ENCODE assay signal across 24 mouse cellular contexts in the genomic region with DNA sequence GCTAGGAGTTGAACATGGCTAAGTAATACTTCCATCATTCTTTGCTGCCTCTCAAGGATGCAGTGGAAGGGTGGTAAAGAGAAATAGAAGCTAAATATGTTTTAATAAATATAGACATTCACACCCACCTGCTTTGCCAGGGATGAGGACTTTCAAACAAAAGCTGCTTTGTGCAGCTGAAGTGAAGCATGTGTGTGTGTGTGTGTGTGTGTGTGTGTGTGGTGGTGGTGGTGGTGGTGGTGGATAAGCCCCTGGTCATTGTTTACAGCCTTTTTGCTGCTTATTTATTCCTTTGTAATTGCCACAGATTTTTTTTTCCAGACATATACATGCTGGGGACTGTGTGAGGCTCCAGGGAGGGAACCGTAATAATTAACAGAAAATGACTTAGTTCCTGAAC. TPM values are rescaled to one million over a fixed set of nuclear protein-coding genes. Genes with fewer than 3 reads are reported as not detected.
A peak's percentile ranks its signal among the peaks of the same experiment; 100 is the strongest.
DNase-seq lines count a peak whose midpoint lies in the region; ATAC-seq lines count a peak whose summit lies in the region.
"Had no signal": no experiment of that assay in that cellular context is flagged by ENCODE, and none has a peak within 500 bp of the region (broad histone marks: within the 10 kb centered on the region; RNA-seq: fewer than 3 reads in every experiment).

No protein-coding gene starts in this region.

- no peak overlapping the region for H3K4me3 ChIP-seq in forebrain, embryonic 11.5 days (ENCODE audit: low read depth, low read length)
- no peak overlapping the region for H3K4me3 ChIP-seq in forebrain, embryonic 15.5 days
- H3K4me3 ChIP-seq in kidney, embryonic 16.5 days (ENCODE audit: low read length): no peak overlapping the region
- no peak overlapping the region for H3K4me3 ChIP-seq in neural tube, embryonic 13.5 days
- H3K4me3 ChIP-seq: heart, embryonic 15.5 days; limb, embryonic 15.5 days; neural tube, embryonic 12.5 days had no signal

- no peaks in the 10 kb centered on the region for H3K27me3 ChIP-seq in forebrain, embryonic 11.5 days (ENCODE audit: control insufficient read depth, insufficient read depth, low read length)
- no peaks in the 10 kb centered on the region for H3K27me3 ChIP-seq in forebrain, embryonic 15.5 days
- no peaks in the 10 kb centered on the region for H3K27me3 ChIP-seq in kidney, embryonic 16.5 days (ENCODE audit: insufficient read depth, low read length)
- peaks cover 11% of the 10 kb centered on the region for H3K27me3 ChIP-seq in neural tube, embryonic 13.5 days
- H3K27me3 ChIP-seq: heart, embryonic 15.5 days; limb, embryonic 15.5 days; neural tube, embryonic 12.5 days had no signal

- no peak overlapping the region for H3K27ac ChIP-seq in forebrain, embryonic 11.5 days (ENCODE audit: low read depth, low read length)
- no peak overlapping the region for H3K27ac ChIP-seq in forebrain, embryonic 15.5 days (replicated peaks)
- H3K27ac ChIP-seq in kidney, embryonic 16.5 days (ENCODE audit: low read length): no peak overlapping the region
- H3K27ac ChIP-seq in neural tube, embryonic 13.5 days (replicated peaks): 0 out of 2 replicates have a peak overlapping the region, but pooled peaks have one; percentile 23
- H3K27ac ChIP-seq: heart, embryonic 15.5 days; limb, embryonic 15.5 days; liver, embryonic 14.5 days; neural tube, embryonic 12.5 days had no signal

- no peaks in the 10 kb centered on the region for H3K36me3 ChIP-seq in forebrain, embryonic 11.5 days (ENCODE audit: control insufficient read depth, insufficient read depth, low read length)
- H3K36me3 ChIP-seq in forebrain, embryonic 15.5 days: no peaks in the 10 kb centered on the region
- H3K36me3 ChIP-seq in kidney, embryonic 16.5 days (ENCODE audit: insufficient read depth, low read length): no peaks in the 10 kb centered on the region
- H3K36me3 ChIP-seq in neural tube, embryonic 13.5 days: no peaks in the 10 kb centered on the region
- H3K36me3 ChIP-seq: heart, embryonic 15.5 days; limb, embryonic 15.5 days; neural tube, embryonic 12.5 days had no signal

- peak; percentile 55 for DNase-seq in forebrain, embryonic 11.5 days (ENCODE audit: low spot score)
- no peak for DNase-seq in kidney, postnatal 4 days
- no peak for DNase-seq in neural tube, embryonic 10.5 days (ENCODE audit: extremely low spot score, low spot score)
- no peak for DNase-seq in urinary bladder, adult 2 months (ENCODE audit: low spot score)
- DNase-seq: adrenal gland, postnatal 14 days; heart, postnatal 4 days; kidney, adult 2 months; kidney, postnatal 25 days; layer of hippocampus, postnatal 36 days; lung, embryonic 14.5 days; right cerebral cortex, adult 18-20 months; right cerebral cortex, postnatal 4 days; thymus, adult 18-20 months; thymus, postnatal 36 days had no signal

- H3K4me2 ChIP-seq in forebrain, embryonic 11.5 days (ENCODE audit: low read depth, low read length, severe bottlenecking): no peak overlapping the region
- no peak overlapping the region for H3K4me2 ChIP-seq in forebrain, embryonic 15.5 days (replicated peaks)
- no peak overlapping the region for H3K4me2 ChIP-seq in kidney, embryonic 16.5 days (replicated peaks; ENCODE audit: low read depth, low read length)
- no peak overlapping the region for H3K4me2 ChIP-seq in neural tube, embryonic 13.5 days
- H3K4me2 ChIP-seq: heart, embryonic 15.5 days; limb, embryonic 15.5 days; lung, embryonic 14.5 days; neural tube, embryonic 12.5 days had no signal

- peaks cover 10% of the 10 kb centered on the region; the same call in 1 of the 2 replicates for H3K4me1 ChIP-seq in forebrain, embryonic 11.5 days (replicated peaks; ENCODE audit: control insufficient read depth, insufficient read depth, low read length)
- peaks cover 3% of the 10 kb centered on the region; the same call in 1 of the 2 replicates for H3K4me1 ChIP-seq in forebrain, embryonic 15.5 days
- H3K4me1 ChIP-seq in kidney, embryonic 16.5 days (ENCODE audit: insufficient read depth, low read length): peaks cover 20% of the 10 kb centered on the region
- peaks cover 25% of the 10 kb centered on the region for H3K4me1 ChIP-seq in neural tube, embryonic 13.5 days (replicated peaks)

- ATAC-seq in forebrain, embryonic 11.5 days (replicated peaks; ENCODE audit: low FRiP score): no peak
- no peak for ATAC-seq in forebrain, embryonic 15.5 days (replicated peaks)
- 0 out of 2 replicates have a peak, but pooled peaks have one; percentile 18 for ATAC-seq in kidney, embryonic 16.5 days (ENCODE audit: low FRiP score, low TSS enrichment)
- ATAC-seq in neural tube, embryonic 13.5 days (ENCODE audit: low read depth): no peak

- WGBS in forebrain, embryonic 11.5 days: 24% methylated on average over 1 of the region's 1 CpGs
- WGBS in forebrain, embryonic 15.5 days: 15% methylated on average over 1 of the region's 1 CpGs
- WGBS in kidney, embryonic 16.5 days: 61% methylated on average over 1 of the region's 1 CpGs
- 41% methylated on average over 1 of the region's 1 CpGs for WGBS in neural tube, embryonic 13.5 days

- no peak overlapping the region for H3K9ac ChIP-seq in forebrain, embryonic 11.5 days (ENCODE audit: low read length)
- no peak overlapping the region for H3K9ac ChIP-seq in forebrain, embryonic 15.5 days (replicated peaks)
- H3K9ac ChIP-seq in kidney, embryonic 16.5 days (replicated peaks; ENCODE audit: low read length): no peak overlapping the region
- H3K9ac ChIP-seq in neural tube, embryonic 13.5 days: 0 out of 2 replicates have a peak overlapping the region, but pooled peaks have one; percentile 8
- H3K9ac ChIP-seq: heart, embryonic 15.5 days; limb, embryonic 15.5 days; liver, embryonic 14.5 days; lung, embryonic 14.5 days; neural tube, embryonic 12.5 days had no signal

- H3K9me3 ChIP-seq in forebrain, embryonic 11.5 days (ENCODE audit: control insufficient read depth, low read length): no peaks in the 10 kb centered on the region
- H3K9me3 ChIP-seq in forebrain, embryonic 15.5 days: no peaks in the 10 kb centered on the region
- no peaks in the 10 kb centered on the region for H3K9me3 ChIP-seq in kidney, embryonic 16.5 days (ENCODE audit: low read length)
- H3K9me3 ChIP-seq in neural tube, embryonic 13.5 days: no peaks in the 10 kb centered on the region
- H3K9me3 ChIP-seq: heart, embryonic 15.5 days; limb, embryonic 15.5 days; neural tube, embryonic 12.5 days had no signal

RNA-seq across cellular contexts. Expression of a gene that starts 0.5 kb away (rescaled TPM):
- not detected in 2 replicates for polyA plus RNA-seq in forebrain, embryonic 11.5 days (2014; fragmentation: Nextera tagmentation; extraction: Ambion mirVana)
- polyA plus RNA-seq in forebrain, embryonic 15.5 days (2015; fragmentation: Nextera tagmentation; extraction: Ambion mirVana): not detected in 2 replicates
- polyA plus RNA-seq in kidney, embryonic 16.5 days (2015; fragmentation: Nextera tagmentation; extraction: Ambion mirVana): not detected in 2 replicates
- polyA plus RNA-seq in neural tube, embryonic 13.5 days (2015; fragmentation: Nextera tagmentation; extraction: Ambion mirVana): not detected in 2 replicates
- polyA plus RNA-seq in urinary bladder, adult 2 months (2012; rRNA removed): not detected in 2 replicates
- polyA plus RNA-seq: gonadal fat pad, adult 2 months; heart, embryonic 15.5 days; intestine, embryonic 14.5 days; kidney, adult 2 months; lung, embryonic 14.5 days; neural tube, embryonic 12.5 days; stomach, embryonic 14.5 days had no signal

RNA-seq across cellular contexts. Expression of a gene that starts 55.7 kb away (rescaled TPM):
- 18.7 and 22.5 TPM in 2 replicates for polyA plus RNA-seq in forebrain, embryonic 11.5 days (2014; fragmentation: Nextera tagmentation; extraction: Ambion mirVana)
- polyA plus RNA-seq in forebrain, embryonic 15.5 days (2015; fragmentation: Nextera tagmentation; extraction: Ambion mirVana): 26.7 and 28.5 TPM in 2 replicates
- 29.0 and 29.8 TPM in 2 replicates for polyA plus RNA-seq in kidney, embryonic 16.5 days (2015; fragmentation: Nextera tagmentation; extraction: Ambion mirVana)
- polyA plus RNA-seq in neural tube, embryonic 13.5 days (2015; fragmentation: Nextera tagmentation; extraction: Ambion mirVana): 24.4 and 24.9 TPM in 2 replicates
- polyA plus RNA-seq in urinary bladder, adult 2 months (2012; rRNA removed): 38.3 and 39.3 TPM in 2 replicates
